Mouse (Mus musculus) T-helper 2 cell (primary cell): ENCODE measurements around the gene Zdhhc7.

Source experiments
- in situ Hi-C: fragments of 300-600 bp; cut with MboI, MseI; formaldehyde crosslinking; loops from one replicate; pipeline ENCODE4 v1.15.1; 2025; ENCODE audit warnings: high pct_unique_total_duplicates

Gene Zdhhc7

GRCm38 (mm10) chr8:120037611-120038010 is 63.7 kb downstream of the Zdhhc7 start:
- in situ Hi-C loops = no loop called here

GRCm38 (mm10) chr8:120037199-120037598 is 64.1 kb downstream of the Zdhhc7 start:
- in situ Hi-C loops = no loop called here

- in situ Hi-C loops = no loop called here
Observed at GRCm38 (mm10) chr8:120036578-120036977, 64.7 kb downstream of the Zdhhc7 start.

GRCm38 (mm10) chr8:120036111-120036510 is 65.2 kb downstream of the Zdhhc7 start:
- in situ Hi-C loops = no loop called here

GRCm38 (mm10) chr8:120034471-120034870 is 66.8 kb downstream of the Zdhhc7 start:
- in situ Hi-C loops = no loop called here

- in situ Hi-C loops = no loop called here
Observed at GRCm38 (mm10) chr8:120032549-120033208, 68.6 kb downstream of the Zdhhc7 start.
